Mouse (Mus musculus) erythroblast, embryonic 14.5 days (primary cell): ENCODE results near the gene Gpr180.

Experiments
- GATA1 ChIP-seq: IDR thresholded peaks from 2 replicates; pipeline ENCODE4 v1.6.1; 2012; ENCODE audit warnings: low read length, inconsistent platforms, mixed read lengths
- TAL1 ChIP-seq: IDR thresholded peaks from 3 replicates; pipeline ENCODE4 v1.6.1; 2012; ENCODE audit warnings: low read length, inconsistent platforms, mixed read lengths

DNA sequence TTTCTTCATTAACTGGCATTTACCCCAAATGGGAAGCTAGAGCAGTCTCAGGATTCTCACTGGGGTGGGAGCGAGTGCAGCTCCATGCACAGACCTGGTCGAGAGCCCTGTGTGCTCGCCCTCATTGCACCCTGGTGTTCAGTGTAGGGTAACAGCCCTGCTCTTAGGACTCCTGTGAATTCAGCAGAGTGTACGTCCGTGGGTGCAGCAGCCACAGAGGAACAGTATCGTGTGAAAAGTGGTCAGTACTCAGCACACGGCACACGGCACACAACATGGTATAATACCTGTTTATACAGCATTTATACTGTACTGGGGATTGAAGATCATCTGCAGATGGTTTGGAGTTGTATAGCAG, 15.3 kb downstream of the Gpr180 start:
- no peak for TF ChIP-seq GATA1
- no peak for TF ChIP-seq TAL1
